Mouse (Mus musculus) heart, embryonic 14.5 days (tissue): ENCODE data around the gene Kcnh4. TPM values are rescaled to one million over a fixed set of nuclear protein-coding genes. Genes with fewer than 3 reads are reported as not detected.

ENCODE experiments used
- ATAC-seq: fragments of 200-750 bp; cut with Nextera tagmentation; 2 replicates; pipeline ENCODE4 v1.8.0; 2017; ENCODE audit warnings: low read depth, moderate TSS enrichment; ENCODE audit not compliant: insufficient number of reproducible peaks, insufficient read depth, low FRiP score
- H3K27ac ChIP-seq, 2 experiments: fragments of 200-500 bp in 1 of 2; fragments of 300-500 bp in 1 of 2; sonication (generic) in 1 of 2; replicated peaks in 1 of 2; 2 replicates each; pipeline ENCODE4 v1.5.1; 2012 to 2014; ENCODE audit warnings: low read depth in 2 of 2, low read length in 2 of 2, control low read depth in 1 of 2, mild to moderate bottlenecking in 1 of 2, mixed read lengths in 1 of 2; ENCODE audit not compliant: control insufficient read depth in 1 of 2, insufficient read depth in 1 of 2
- H3K27me3 ChIP-seq: fragments of 300-500 bp; sonication (generic); 2 replicates; pipeline ENCODE4 v1.6.1; 2014; ENCODE audit warnings: mild to moderate bottlenecking, low read length, control low read depth; ENCODE audit not compliant: control insufficient read depth, insufficient read depth
- H3K36me3 ChIP-seq: fragments of 300-500 bp; sonication (generic); 2 replicates; pipeline ENCODE4 v1.6.1; 2014; ENCODE audit warnings: mild to moderate bottlenecking, control low read depth, low read length, mixed read lengths; ENCODE audit not compliant: control insufficient read depth, insufficient read depth
- H3K4me1 ChIP-seq, 2 experiments: fragments of 200-500 bp in 1 of 2; fragments of 300-500 bp in 1 of 2; sonication (generic) in 1 of 2; 2 replicates each; pipeline ENCODE4 v1.6.1; 2012 to 2014; ENCODE audit warnings: low read length in 2 of 2, control low read depth in 1 of 2, mixed read lengths in 1 of 2; ENCODE audit not compliant: control insufficient read depth in 2 of 2, insufficient read depth in 2 of 2
- H3K4me2 ChIP-seq: fragments of 300-500 bp; sonication (generic); 2 replicates; pipeline ENCODE4 v1.6.1; 2014; ENCODE audit warnings: mild to moderate bottlenecking, low read length
- H3K4me3 ChIP-seq, 2 experiments: fragments of 200-500 bp in 1 of 2; fragments of 300-500 bp in 1 of 2; sonication (generic) in 1 of 2; 2 replicates each; pipeline ENCODE4 v1.5.1; 2012 to 2014; ENCODE audit warnings: low read length in 2 of 2, mild to moderate bottlenecking in 2 of 2, control low read depth in 1 of 2, low read depth in 1 of 2, moderate library complexity in 1 of 2; ENCODE audit not compliant: control insufficient read depth in 1 of 2, insufficient read depth in 1 of 2
- H3K9ac ChIP-seq: fragments of 300-500 bp; sonication (generic); 2 replicates; pipeline ENCODE4 v1.6.1; 2014; ENCODE audit warnings: mild to moderate bottlenecking, low read length
- H3K9me3 ChIP-seq: fragments of 300-500 bp; sonication (generic); 2 replicates; pipeline ENCODE4 v1.6.1; 2016; ENCODE audit warnings: low read length, control low read depth; ENCODE audit not compliant: control insufficient read depth
- whole genome bisulfite sequencing: fragments of 180-500 bp; shearing (Covaris S2); extraction: QIAGEN DNeasy Blood & Tissue Kit; methylation state at CpG from one replicate; pipeline ENCODE4 v1.1.7; 2014; 5-methylcytosine and 5-hydroxymethylcytosine counted together
- polyA plus RNA-seq: library from polyadenylated mRNA; unstranded; fragments of >200 nt; fragmentation: Nextera tagmentation; extraction: Ambion mirVana; gene quantifications from 2 replicates; pipeline ENCODE4 v1.2.1, GENCODE M21; 2014

The Kcnh4 gene
- not detected in 2 replicates for polyA plus RNA-seq

- Histone ChIP-seq H3K9ac (no peak within 1 kb of the TSS), H3K27ac (no peak within 1 kb of the TSS), H3K9me3 (no peaks in the 10 kb centered on the region), H3K36me3 (no peaks in the 10 kb centered on the region), H3K4me3 (peak within 1 kb of the TSS in 1 of 2 experiments; percentile 2; a peak in 1 of 4 replicates), H3K27me3 (peaks cover 38% of the 10 kb centered on the region), H3K4me1 (peaks cover 2 to 3% of the 10 kb centered on the region in 2 experiments; a peak in 2 of 4 replicates), H3K4me2 (peak within 1 kb of the TSS; percentile 26)
- ATAC-seq = peak; percentile 44; the same call in 1 of the 2 replicates
- 1% methylated on average over 50 of the region's 51 CpGs for WGBS
Observed at GRCm38 (mm10) chr11:100759611-100760233, at the start of gene Kcnh4. Gene Kcnh4 (minus strand): TSS chr11:100759942.

DNA sequence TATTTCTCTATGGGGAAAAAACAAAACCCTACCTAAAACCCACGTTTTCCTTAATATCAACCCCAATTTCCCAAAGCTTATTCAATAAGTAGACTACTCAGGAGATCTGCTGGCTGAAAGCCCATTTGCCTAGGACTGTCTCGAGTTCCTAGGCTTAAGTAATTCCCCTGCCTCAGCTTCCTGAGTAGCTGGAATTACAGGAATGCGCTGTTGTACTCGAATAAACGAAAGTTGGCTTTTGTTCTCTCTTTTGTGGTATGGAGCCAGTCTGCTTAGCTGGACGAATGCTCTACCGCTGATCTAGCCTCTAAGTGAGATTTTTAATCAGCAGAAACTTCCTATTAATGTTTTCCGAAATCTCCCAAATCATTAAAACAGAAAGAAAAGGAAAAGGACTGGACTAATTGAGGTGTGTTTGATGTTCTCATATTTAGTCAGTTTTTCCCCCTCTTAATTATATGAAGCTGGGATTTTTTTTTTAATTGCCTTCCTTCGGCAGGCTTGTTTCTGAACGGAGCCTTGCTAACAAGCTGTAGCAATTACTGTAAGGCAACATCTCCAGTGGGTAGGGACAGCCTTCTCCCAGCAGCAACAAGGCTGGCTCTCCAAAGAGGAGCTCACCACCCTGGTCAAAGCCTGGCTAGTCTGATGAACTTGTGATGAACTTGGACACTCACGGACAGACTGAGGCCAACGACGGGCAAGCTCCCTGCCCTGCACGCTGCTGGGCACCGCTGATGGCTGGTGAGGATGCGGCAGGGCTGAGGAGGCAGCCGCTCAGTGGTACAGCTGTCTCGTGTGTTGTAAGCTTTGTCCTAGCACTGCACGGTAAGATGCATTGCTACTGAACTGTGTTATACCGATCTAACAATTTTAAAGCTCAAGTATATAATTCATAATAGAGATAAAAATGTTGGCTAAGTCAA, 46.9 kb upstream of the Kcnh4 start:
- no peak overlapping the region; the same call in 1 of the 2 replicates for H3K9ac ChIP-seq
- H3K27ac ChIP-seq = peak overlapping the region in 1 of 2 experiments; percentile 4; a peak in 1 of 4 replicates
- H3K4me3 ChIP-seq = no peak overlapping the region
- WGBS = 58% methylated on average over 20 of the region's 20 CpGs
- H3K4me2 ChIP-seq = no peak overlapping the region
- H3K27me3 ChIP-seq = no peaks in the 10 kb centered on the region
- peaks cover 43% of the 10 kb centered on the region for H3K36me3 ChIP-seq
- no peak for ATAC-seq
- H3K4me1 ChIP-seq = peaks cover 13 to 26% of the 10 kb centered on the region in 2 experiments
- H3K9me3 ChIP-seq = peaks cover 3% of the 10 kb centered on the region; the same call in 1 of the 2 replicates

GRCm38 (mm10) chr11:100805535-100805934, 45.8 kb upstream of the Kcnh4 start:
- Histone ChIP-seq H3K4me1 (peaks cover 7 to 21% of the 10 kb centered on the region in 2 experiments), H3K9me3 (no peaks in the 10 kb centered on the region), H3K4me3 (no peak overlapping the region), H3K36me3 (peaks cover 54% of the 10 kb centered on the region), H3K27me3 (no peaks in the 10 kb centered on the region), H3K9ac (no peak overlapping the region), H3K27ac (peak overlapping the region; percentile 4 to 25; a peak in 1 of 4 replicates), H3K4me2 (no peak overlapping the region)
- no peak for ATAC-seq
- 22% methylated on average over 7 of the region's 7 CpGs for WGBS

GRCm38 (mm10) chr11:100804409-100804808, 44.7 kb upstream of the Kcnh4 start:
- WGBS = 95% methylated on average over 10 of the region's 10 CpGs
- no peak for ATAC-seq
- Histone ChIP-seq H3K9ac (no peak overlapping the region), H3K4me1 (peaks cover 6 to 15% of the 10 kb centered on the region in 2 experiments; a peak in 2 of 4 replicates), H3K9me3 (no peaks in the 10 kb centered on the region), H3K4me2 (no peak overlapping the region), H3K36me3 (peaks cover 64% of the 10 kb centered on the region), H3K4me3 (no peak overlapping the region), H3K27ac (no peak overlapping the region), H3K27me3 (no peaks in the 10 kb centered on the region)

- Histone ChIP-seq H3K36me3 (peaks cover 86% of the 10 kb centered on the region), H3K9me3 (no peaks in the 10 kb centered on the region), H3K4me3 (no peak overlapping the region), H3K27me3 (no peaks in the 10 kb centered on the region), H3K4me1 (no peaks in the 10 kb centered on the region), H3K4me2 (no peak overlapping the region), H3K9ac (no peak overlapping the region), H3K27ac (no peak overlapping the region)
- WGBS = 79% methylated on average over 5 of the region's 5 CpGs
- no peak for ATAC-seq
Observed at GRCm38 (mm10) chr11:100799426-100799825, 39.7 kb upstream of the Kcnh4 start.

GRCm38 (mm10) chr11:100796585-100796984, 36.8 kb upstream of the Kcnh4 start:
- peaks cover 83% of the 10 kb centered on the region for H3K36me3 ChIP-seq
- no peaks in the 10 kb centered on the region for H3K9me3 ChIP-seq
- H3K4me1 ChIP-seq = no peaks in the 10 kb centered on the region
- H3K27ac ChIP-seq = no peak overlapping the region
- 68% methylated on average over 8 of the region's 8 CpGs for WGBS
- H3K9ac ChIP-seq = no peak overlapping the region
- ATAC-seq = no peak
- no peak overlapping the region for H3K4me2 ChIP-seq
- H3K4me3 ChIP-seq = no peak overlapping the region
- H3K27me3 ChIP-seq = no peaks in the 10 kb centered on the region

GRCm38 (mm10) chr11:100795386-100795785, 35.6 kb upstream of the Kcnh4 start:
- Histone ChIP-seq H3K36me3 (peaks cover 81% of the 10 kb centered on the region), H3K4me2 (no peak overlapping the region)

More at GRCm38 (mm10) chr11:100795386-100795785, 35.6 kb upstream of the Kcnh4 start:
- no peaks in the 10 kb centered on the region for H3K27me3 ChIP-seq
- no peak overlapping the region for H3K9ac ChIP-seq
- ATAC-seq = no peak
- 95% methylated on average over 2 of the region's 2 CpGs for WGBS
- H3K9me3 ChIP-seq = no peaks in the 10 kb centered on the region
- H3K4me1 ChIP-seq = no peaks in the 10 kb centered on the region
- H3K4me3 ChIP-seq = no peak overlapping the region
- H3K27ac ChIP-seq = no peak overlapping the region
